Mouse (Mus musculus) megakaryocyte, embryonic 14.5 days (primary cell): Measurements from ENCODE around the gene Ltbp4. TPM values are rescaled to one million over a fixed set of nuclear protein-coding genes. Genes with fewer than 3 reads are reported as not detected.

ENCODE experiments used
- H3K27me3 ChIP-seq: replicated peaks from 2 replicates; pipeline ENCODE3; 2012; ENCODE audit warnings: inconsistent platforms
- H3K36me3 ChIP-seq: replicated peaks from 2 replicates; pipeline ENCODE3; 2012; ENCODE audit warnings: low read length, inconsistent platforms, mixed read lengths
- H3K4me1 ChIP-seq: 2 replicates; pipeline ENCODE4 v1.6.1; 2012; ENCODE audit warnings: inconsistent platforms
- H3K4me3 ChIP-seq: replicated peaks from 2 replicates; pipeline ENCODE3; 2012; ENCODE audit warnings: moderate library complexity, mild to moderate bottlenecking, inconsistent platforms
- H3K9me3 ChIP-seq: 2 replicates; pipeline ENCODE4 v1.6.1; 2012; ENCODE audit warnings: inconsistent platforms
- FLI1 ChIP-seq: IDR thresholded peaks from 2 replicates; pipeline ENCODE4 v1.6.1; 2012; ENCODE audit warnings: low read length, inconsistent platforms, mixed read lengths
- GATA1 ChIP-seq: IDR thresholded peaks from 3 replicates; pipeline ENCODE4 v1.6.1; 2012; ENCODE audit warnings: mixed read lengths, low read length, inconsistent platforms, borderline replicate concordance
- polyA plus RNA-seq: library from polyadenylated mRNA; stranded (reverse); fragments of >175 nt; gene quantifications from 2 replicates; pipeline ENCODE4 v1.2.3, GENCODE M21; 2012; ENCODE audit warnings: low replicate concordance; ENCODE audit not compliant: insufficient read depth

The Ltbp4 gene
- polyA plus RNA-seq, 1 experiment: 0.28 TPM

DNA sequence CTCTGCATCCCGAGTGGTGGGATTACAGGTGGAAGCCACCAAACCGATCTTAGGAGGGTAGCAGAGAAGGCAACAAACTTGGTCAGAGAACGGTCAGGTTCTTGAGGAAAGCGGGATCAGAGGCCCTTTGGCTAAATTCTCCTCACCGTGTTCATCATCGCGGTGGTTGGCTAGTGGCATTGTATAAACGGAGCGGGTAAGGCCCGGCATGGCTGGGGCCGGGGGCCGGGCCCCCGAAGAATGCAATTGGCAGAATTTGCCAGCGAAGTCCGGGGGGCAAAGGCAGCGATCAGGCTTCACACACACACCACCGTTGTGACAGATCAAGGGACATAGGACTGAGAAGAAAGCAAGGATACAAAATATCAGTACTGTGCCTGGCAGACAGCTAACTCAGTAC lies 7.5 kb downstream of the Ltbp4 start:
- Histone ChIP-seq H3K36me3 (no peaks in the 10 kb centered on the region), H3K4me3 (peak overlapping the region; percentile 91), H3K4me1 (peaks cover 79% of the 10 kb centered on the region), H3K9me3 (peaks cover 9% of the 10 kb centered on the region; the same call in 1 of the 2 replicates), H3K27me3 (peaks cover 93% of the 10 kb centered on the region)
- TF ChIP-seq GATA1 (no peak), FLI1 (no peak)

DNA sequence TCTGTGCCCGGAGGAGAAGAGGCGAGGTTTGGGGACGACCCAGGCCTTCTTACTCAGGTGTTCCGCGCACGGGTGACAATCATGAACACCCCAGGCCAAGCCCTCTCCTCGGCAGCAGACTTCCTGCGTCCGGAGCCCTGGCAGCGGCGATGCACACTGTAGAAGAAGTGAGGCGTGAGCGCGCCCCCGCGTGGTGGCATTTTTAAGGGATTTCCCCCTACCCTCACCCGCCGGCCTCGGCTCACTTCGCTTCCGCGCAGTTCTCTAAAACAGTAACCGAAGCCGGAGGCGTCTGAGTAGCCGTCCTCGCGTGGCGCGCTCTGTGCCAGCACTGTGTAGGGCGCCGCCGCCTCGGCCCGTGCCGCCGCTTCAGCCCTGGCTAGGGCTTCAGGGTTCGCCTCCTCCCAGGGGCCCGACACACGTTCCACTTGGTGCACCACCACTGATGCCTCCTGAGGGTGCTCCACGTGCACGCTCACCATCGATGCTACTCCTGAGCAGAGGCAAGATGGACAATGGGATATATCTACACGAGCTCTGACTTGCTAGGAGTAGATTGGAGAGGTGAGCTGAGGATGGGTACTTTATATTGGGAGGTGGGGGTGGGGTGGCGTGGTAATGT lies 8.1 kb downstream of the Ltbp4 start:
- H3K36me3 ChIP-seq: no peaks in the 10 kb centered on the region
- H3K4me1 ChIP-seq: peaks cover 74% of the 10 kb centered on the region
- H3K9me3 ChIP-seq: peaks cover 9% of the 10 kb centered on the region; the same call in 1 of the 2 replicates
- peak overlapping the region; percentile 91 for H3K4me3 ChIP-seq
- no peak for TF ChIP-seq GATA1
- no peak for TF ChIP-seq FLI1
- peaks cover 93% of the 10 kb centered on the region for H3K27me3 ChIP-seq

DNA sequence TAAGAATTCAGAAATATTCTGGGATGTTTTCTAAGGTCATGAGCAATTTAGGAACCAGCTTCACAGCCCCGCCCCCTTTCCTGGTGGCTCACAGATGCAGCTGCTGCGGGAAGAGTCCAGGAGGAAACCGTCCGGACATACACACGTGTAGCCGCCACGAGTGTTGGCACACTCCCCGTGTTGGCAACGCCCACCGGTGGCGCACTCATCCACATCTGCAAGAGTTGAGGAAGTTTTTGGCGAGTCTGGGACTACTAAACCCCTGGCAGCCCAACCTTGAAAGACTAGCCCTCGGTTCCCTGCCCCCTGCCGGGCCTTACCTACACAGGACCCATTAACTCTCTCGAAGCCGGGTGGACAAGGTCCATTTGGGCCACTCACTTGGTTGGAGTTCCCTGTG lies 8.8 kb downstream of the Ltbp4 start:
- Histone ChIP-seq H3K36me3 (no peaks in the 10 kb centered on the region), H3K9me3 (peaks cover 9% of the 10 kb centered on the region; the same call in 1 of the 2 replicates), H3K27me3 (peaks cover 93% of the 10 kb centered on the region), H3K4me3 (no peak overlapping the region), H3K4me1 (peaks cover 66% of the 10 kb centered on the region)
- no peak for TF ChIP-seq FLI1
- no peak for TF ChIP-seq GATA1

DNA sequence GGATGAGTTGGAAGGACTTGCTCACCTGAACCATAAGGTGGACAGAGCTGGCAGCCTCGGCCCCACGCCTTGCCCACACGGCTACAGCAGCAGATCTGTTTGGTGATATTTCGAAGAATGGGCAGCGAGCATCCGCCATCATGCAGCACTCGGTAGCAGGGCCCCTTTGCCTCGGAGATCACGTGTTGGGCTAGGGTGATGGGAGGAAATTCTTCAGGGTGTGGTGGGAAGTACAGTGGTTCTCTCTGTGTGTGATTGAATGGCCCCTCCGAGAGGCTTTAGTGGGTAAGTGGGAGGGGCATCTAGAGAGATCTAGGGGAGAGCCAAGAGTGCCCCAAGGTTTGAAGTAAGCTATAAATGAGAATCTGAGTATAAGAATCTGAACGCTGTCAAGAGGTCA lies 9.3 kb downstream of the Ltbp4 start:
- TF ChIP-seq GATA1 (no peak), FLI1 (no peak)
- Histone ChIP-seq H3K4me3 (no peak overlapping the region), H3K27me3 (peaks cover 93% of the 10 kb centered on the region), H3K9me3 (peaks cover 9% of the 10 kb centered on the region; the same call in 1 of the 2 replicates), H3K4me1 (peaks cover 61% of the 10 kb centered on the region), H3K36me3 (no peaks in the 10 kb centered on the region)

DNA sequence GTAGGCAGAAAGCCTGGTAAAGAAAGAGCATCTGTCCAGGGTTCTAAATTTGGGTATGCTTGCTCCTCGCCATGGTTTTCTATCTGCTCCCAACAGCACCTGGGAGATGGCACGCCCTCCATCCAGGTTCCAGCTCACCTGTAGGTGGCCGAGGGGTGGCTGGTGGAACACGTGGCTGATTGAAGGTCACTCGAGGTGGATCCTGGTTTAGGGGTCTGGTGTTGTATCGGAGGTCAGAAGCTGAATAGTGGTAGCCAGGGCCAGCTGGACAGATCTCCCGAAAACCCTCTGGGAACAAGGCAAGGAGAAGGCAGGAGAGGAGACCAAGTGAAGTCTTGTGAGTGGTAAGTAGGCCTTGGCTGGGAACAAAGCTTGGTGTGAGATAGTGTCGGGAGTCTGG lies 10.0 kb downstream of the Ltbp4 start:
- Histone ChIP-seq H3K27me3 (peaks cover 93% of the 10 kb centered on the region), H3K4me1 (peaks cover 57% of the 10 kb centered on the region), H3K9me3 (peaks cover 9% of the 10 kb centered on the region; the same call in 1 of the 2 replicates), H3K36me3 (no peaks in the 10 kb centered on the region), H3K4me3 (no peak overlapping the region)
- no peak for TF ChIP-seq FLI1
- no peak for TF ChIP-seq GATA1

DNA sequence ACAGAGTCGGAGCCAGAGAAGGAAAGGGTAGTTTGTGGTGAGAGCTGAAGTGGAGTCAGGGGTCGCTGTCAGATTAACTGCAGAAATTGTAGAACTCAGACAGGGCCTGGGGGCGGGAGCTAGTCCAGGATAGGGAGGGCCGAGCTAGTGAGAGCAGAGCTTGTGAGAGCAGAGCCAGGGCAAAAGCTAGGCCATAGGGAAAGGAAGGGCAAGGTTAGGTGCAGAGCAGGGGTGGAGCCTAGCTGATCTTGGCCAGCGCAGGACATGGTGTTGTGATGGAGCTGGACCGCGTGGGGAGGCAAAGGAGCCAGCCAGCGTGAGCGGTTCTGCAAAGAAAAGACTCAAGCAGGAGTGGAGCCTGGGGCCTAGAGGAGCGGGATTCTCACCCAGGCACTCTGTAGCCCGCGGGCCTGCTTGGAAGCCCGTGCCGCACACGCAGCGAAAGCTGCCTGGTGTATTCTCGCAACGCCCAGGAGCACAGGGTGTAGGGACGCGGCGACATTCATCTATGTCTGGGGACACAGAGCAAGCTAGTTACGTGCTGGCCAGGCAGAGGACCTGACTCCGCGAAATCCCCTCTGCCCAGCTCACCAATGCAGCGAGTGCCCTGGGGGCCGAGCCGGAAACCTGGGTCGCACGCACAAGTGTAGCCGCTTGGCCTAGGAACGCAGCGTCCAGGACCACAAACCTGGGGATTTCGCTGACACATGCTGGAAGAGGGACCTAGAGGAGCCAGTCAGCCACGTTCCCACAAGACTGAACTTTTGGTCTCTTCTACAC lies 11.2 kb downstream of the Ltbp4 start:
- peaks cover 90% of the 10 kb centered on the region for H3K27me3 ChIP-seq
- TF ChIP-seq FLI1 (no peak), GATA1 (no peak)
- peaks cover 54% of the 10 kb centered on the region for H3K4me1 ChIP-seq
- H3K36me3 ChIP-seq: no peaks in the 10 kb centered on the region
- peak overlapping the region; percentile 83 for H3K4me3 ChIP-seq
- H3K9me3 ChIP-seq: peaks cover 9% of the 10 kb centered on the region; the same call in 1 of the 2 replicates

DNA sequence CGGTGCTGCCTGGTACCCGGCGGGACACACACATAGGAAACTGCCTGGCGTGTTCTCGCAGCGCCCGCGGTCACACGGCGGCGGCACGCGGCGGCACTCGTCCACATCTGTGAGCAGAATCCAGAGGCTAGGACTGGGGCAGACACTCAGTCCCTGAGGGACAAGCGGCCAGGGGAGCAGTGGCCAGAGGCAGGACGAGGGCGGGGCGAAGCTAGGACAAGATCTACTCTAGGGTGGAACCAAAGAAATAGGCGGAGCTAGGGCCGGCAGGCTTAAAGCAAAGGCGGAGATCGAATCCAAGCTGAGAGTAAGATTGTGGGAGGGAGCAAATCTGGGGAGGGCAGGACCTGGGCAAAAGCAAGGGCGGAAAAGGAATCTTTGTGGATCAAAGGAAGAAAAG lies 11.8 kb downstream of the Ltbp4 start:
- H3K27me3 ChIP-seq: peaks cover 90% of the 10 kb centered on the region
- H3K36me3 ChIP-seq: no peaks in the 10 kb centered on the region
- peaks cover 9% of the 10 kb centered on the region; the same call in 1 of the 2 replicates for H3K9me3 ChIP-seq
- peak overlapping the region; percentile 83 for H3K4me3 ChIP-seq
- peaks cover 48% of the 10 kb centered on the region for H3K4me1 ChIP-seq
- TF ChIP-seq FLI1 (no peak), GATA1 (no peak)

DNA sequence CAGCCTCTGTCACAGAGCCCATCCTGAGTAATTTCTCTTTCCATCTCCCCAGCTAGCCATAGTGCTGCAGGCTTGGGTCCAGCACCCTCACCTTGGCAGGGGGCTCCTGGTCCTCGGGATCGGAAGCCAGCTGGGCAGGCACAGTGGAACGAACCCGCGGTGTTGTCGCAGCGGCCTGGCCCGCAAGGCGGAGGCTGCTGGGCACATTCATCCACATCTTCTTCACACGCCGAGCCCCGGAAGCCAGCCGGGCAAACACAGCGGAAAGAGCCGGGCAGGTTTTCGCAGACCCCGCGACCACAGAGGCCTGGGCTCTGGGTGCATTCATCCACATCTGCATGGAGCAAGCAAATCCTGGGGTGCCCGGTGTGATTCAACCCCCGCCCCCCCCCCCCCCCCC lies 12.6 kb downstream of the Ltbp4 start:
- Histone ChIP-seq H3K27me3 (peaks cover 88% of the 10 kb centered on the region), H3K4me1 (peaks cover 40% of the 10 kb centered on the region)
- no peak for TF ChIP-seq FLI1

DNA sequence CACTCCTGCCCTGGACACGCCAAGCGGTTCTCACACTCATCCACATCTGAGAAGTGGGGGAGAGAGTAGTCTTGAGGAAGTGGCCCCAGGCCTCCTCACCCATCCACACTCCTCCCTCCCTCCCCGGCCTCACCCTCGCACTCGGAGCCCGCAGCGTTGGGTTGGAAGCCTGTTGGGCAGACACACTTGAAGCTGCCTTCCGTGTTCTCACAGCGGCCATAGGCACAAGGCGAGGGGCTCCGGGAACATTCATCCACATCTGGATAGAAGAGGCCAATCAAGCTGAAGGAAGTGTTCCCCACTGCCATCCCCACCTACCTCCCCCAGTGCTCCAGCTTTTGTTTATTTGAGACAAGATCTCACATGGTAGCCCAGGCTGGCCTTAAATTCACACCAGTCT lies 13.3 kb downstream of the Ltbp4 start:
- Histone ChIP-seq H3K4me1 (peaks cover 33% of the 10 kb centered on the region), H3K9me3 (peaks cover 9% of the 10 kb centered on the region; the same call in 1 of the 2 replicates), H3K27me3 (peaks cover 87% of the 10 kb centered on the region), H3K36me3 (no peaks in the 10 kb centered on the region), H3K4me3 (no peak overlapping the region)
- TF ChIP-seq GATA1 (no peak), FLI1 (no peak)

More for the DNA sequence above, 12.6 kb downstream of the Ltbp4 start:
- no peak overlapping the region for H3K4me3 ChIP-seq
- peaks cover 9% of the 10 kb centered on the region; the same call in 1 of the 2 replicates for H3K9me3 ChIP-seq
- no peaks in the 10 kb centered on the region for H3K36me3 ChIP-seq

DNA sequence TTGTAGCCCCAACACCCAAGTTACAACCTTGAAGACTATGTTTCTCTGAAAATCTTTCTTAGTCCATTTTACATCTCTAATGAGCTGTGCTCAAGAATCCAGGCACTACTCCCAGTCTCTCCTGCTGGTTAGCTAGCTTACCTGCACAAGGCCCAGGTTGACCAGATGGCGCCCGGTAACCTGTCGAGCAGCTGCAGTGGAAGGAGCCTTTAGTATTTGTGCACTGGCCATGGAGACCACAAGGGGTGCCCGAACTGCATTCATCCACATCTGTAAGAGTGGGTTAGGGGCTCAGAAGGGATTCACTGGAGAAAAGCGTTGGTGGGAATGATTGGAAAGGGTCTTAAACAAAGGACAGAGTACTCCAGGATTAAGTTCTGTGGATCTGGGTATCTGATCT lies 14.5 kb downstream of the Ltbp4 start:
- Histone ChIP-seq H3K4me1 (peaks cover 26% of the 10 kb centered on the region), H3K27me3 (peaks cover 79% of the 10 kb centered on the region), H3K4me3 (no peak overlapping the region), H3K9me3 (peaks cover 9% of the 10 kb centered on the region; the same call in 1 of the 2 replicates), H3K36me3 (no peaks in the 10 kb centered on the region)
- TF ChIP-seq GATA1: no peak
